In genomic region chr10:98589726-98590125, GRCm38 (mm10) we compare ENCODE assay signal across 18 mouse cellular contexts.
DNase-seq lines count a peak whose midpoint lies in the region; ATAC-seq and TF ChIP-seq lines count a peak whose summit lies in the region.
"Had no signal": no experiment of that assay in that cellular context is flagged by ENCODE, and none has a peak within 500 bp of the region (broad histone marks: within the 10 kb centered on the region; RNA-seq: fewer than 3 reads in every experiment).

No protein-coding gene starts in this region.

- H3K4me2 ChIP-seq in midbrain, postnatal 0 days (ENCODE audit: low read depth, low read length, poor library complexity, severe bottlenecking) = no peak overlapping the region
- H3K4me2 ChIP-seq: embryonic facial prominence, embryonic 13.5 days; heart, embryonic 12.5 days; limb, embryonic 12.5 days; liver, embryonic 13.5 days; lung, embryonic 15.5 days; midbrain, embryonic 13.5 days had no signal

- H3K9me3 ChIP-seq in midbrain, postnatal 0 days (ENCODE audit: low read length) = no peaks in the 10 kb centered on the region
- no peaks in the 10 kb centered on the region for H3K9me3 ChIP-seq in midbrain, embryonic 10.5 days (replicated peaks)
- H3K9me3 ChIP-seq: embryonic facial prominence, embryonic 13.5 days; heart, embryonic 12.5 days; limb, embryonic 12.5 days; liver, embryonic 13.5 days; lung, embryonic 15.5 days; midbrain, embryonic 13.5 days had no signal

- H3K4me1 ChIP-seq in midbrain, postnatal 0 days (ENCODE audit: insufficient read depth, low read length) = no peaks in the 10 kb centered on the region
- H3K4me1 ChIP-seq in midbrain, embryonic 10.5 days = no peaks in the 10 kb centered on the region
- no peaks in the 10 kb centered on the region for H3K4me1 ChIP-seq in thymus, adult 2 months (replicated peaks; ENCODE audit: control insufficient read depth, insufficient read depth, low read length)
- H3K4me1 ChIP-seq: liver, embryonic 13.5 days; midbrain, embryonic 13.5 days had no signal

- 85% methylated on average over 14 of the region's 14 CpGs for WGBS in midbrain, postnatal 0 days
- WGBS in midbrain, embryonic 10.5 days = 90% methylated on average over 14 of the region's 14 CpGs
- WGBS in thymus, adult 2 months = 92% methylated on average over 14 of the region's 14 CpGs

- intact Hi-C loops in left cerebral cortex, postnatal 14 days (cut with DNase I) = no loop called here

- H3K27me3 ChIP-seq in midbrain, postnatal 0 days (ENCODE audit: insufficient read depth, low read length) = no peaks in the 10 kb centered on the region
- no peaks in the 10 kb centered on the region for H3K27me3 ChIP-seq in midbrain, embryonic 10.5 days (ENCODE audit: low read depth, poor library complexity, severe bottlenecking)
- H3K27me3 ChIP-seq in thymus, adult 2 months (ENCODE audit: control insufficient read depth, insufficient read depth, low read length) = no peaks in the 10 kb centered on the region
- H3K27me3 ChIP-seq: embryonic facial prominence, embryonic 13.5 days; heart, embryonic 12.5 days; limb, embryonic 12.5 days; liver, embryonic 13.5 days; lung, embryonic 15.5 days; midbrain, embryonic 13.5 days had no signal

- no peak for TF ChIP-seq CTCF in midbrain, postnatal 0 days (IDR thresholded peaks at IDR 0.05)
- TF ChIP-seq CTCF in thymus, adult 2 months (IDR thresholded peaks at IDR 0.05; ENCODE audit: borderline replicate concordance, control insufficient read depth, extremely low read depth, insufficient read depth, low read length, poor library complexity) = no peak

- no peak overlapping the region for H3K9ac ChIP-seq in midbrain, postnatal 0 days (replicated peaks; ENCODE audit: low read length, poor library complexity, severe bottlenecking)
- H3K9ac ChIP-seq: embryonic facial prominence, embryonic 13.5 days; heart, embryonic 12.5 days; limb, embryonic 12.5 days; liver, embryonic 13.5 days; lung, embryonic 15.5 days; midbrain, embryonic 13.5 days had no signal

- no peak overlapping the region for H3K4me3 ChIP-seq in midbrain, postnatal 0 days (ENCODE audit: low read depth, low read length)
- H3K4me3 ChIP-seq in midbrain, embryonic 10.5 days = no peak overlapping the region
- H3K4me3 ChIP-seq in thymus, adult 2 months (ENCODE audit: control insufficient read depth, insufficient read depth, low read length) = no peak overlapping the region
- H3K4me3 ChIP-seq: embryonic facial prominence, embryonic 13.5 days; heart, embryonic 12.5 days; limb, embryonic 12.5 days; liver, embryonic 13.5 days; lung, embryonic 15.5 days; midbrain, embryonic 13.5 days had no signal

- no peaks in the 10 kb centered on the region for H3K36me3 ChIP-seq in midbrain, postnatal 0 days (ENCODE audit: insufficient read depth, low read length)
- no peaks in the 10 kb centered on the region for H3K36me3 ChIP-seq in midbrain, embryonic 10.5 days
- H3K36me3 ChIP-seq in thymus, adult 2 months (ENCODE audit: control insufficient read depth, insufficient read depth, low read length) = no peaks in the 10 kb centered on the region
- H3K36me3 ChIP-seq: embryonic facial prominence, embryonic 13.5 days; heart, embryonic 12.5 days; limb, embryonic 12.5 days; liver, embryonic 13.5 days; lung, embryonic 15.5 days; midbrain, embryonic 13.5 days had no signal

- DNase-seq in midbrain, postnatal 0 days (ENCODE audit: low spot score) = no peak
- no peak for DNase-seq in midbrain, embryonic 10.5 days (ENCODE audit: low spot score)
- DNase-seq in ZHBTc4 (ENCODE audit: low read depth, low spot score) = peak; percentile 17
- DNase-seq in left cerebral cortex, postnatal 14 days (ENCODE audit: low spot score in 2 of 2) = peak; percentile 51 to 54
- DNase-seq in thymus, adult 2 months = no peak
- no peak for DNase-seq in spleen, adult 18-20 months
- no peak for DNase-seq in cerebellum, postnatal 10 days
- DNase-seq: adrenal gland, postnatal 10 days; cerebellum, adult 2 months; kidney, adult 18-20 months; kidney, postnatal 14 days; liver, embryonic 13.5 days had no signal

- ATAC-seq in midbrain, postnatal 0 days (ENCODE audit: low FRiP score) = 0 out of 2 replicates have a peak, but pooled peaks have one; percentile 47
- ATAC-seq: hindbrain, postnatal 0 days; midbrain, embryonic 13.5 days had no signal

- H3K27ac ChIP-seq in midbrain, postnatal 0 days (ENCODE audit: low read depth, low read length) = no peak overlapping the region
- no peak overlapping the region for H3K27ac ChIP-seq in midbrain, embryonic 10.5 days (replicated peaks)
- no peak overlapping the region for H3K27ac ChIP-seq in thymus, adult 2 months (ENCODE audit: control insufficient read depth, insufficient read depth, low read length)
- H3K27ac ChIP-seq: embryonic facial prominence, embryonic 13.5 days; hindbrain, postnatal 0 days; limb, embryonic 12.5 days; liver, embryonic 13.5 days; midbrain, embryonic 13.5 days had no signal

- TF ChIP-seq POLR2A in thymus, adult 2 months (IDR thresholded peaks at IDR 0.05; ENCODE audit: control insufficient read depth, extremely low read depth, insufficient read depth, low read length, poor library complexity) = no peak

Comparison
In these comparisons a context has a peak if more than half of its experiments do, and no peak if none do; other contexts are left out.
1. DNase-seq: peak in ZHBTc4 (single experiment) and left cerebral cortex, postnatal 14 days (2 of 2); none in midbrain, postnatal 0 days (single experiment), midbrain, embryonic 10.5 days (single experiment), thymus, adult 2 months (single experiment), spleen, adult 18-20 months (0 of 2) and cerebellum, postnatal 10 days (0 of 2).